In genomic region chr17:70369124-70369523, GRCm38 (mm10) we compare ENCODE assay signal across 23 mouse cellular contexts.
"Had no signal": no experiment of that assay in that cellular context is flagged by ENCODE, and none has a peak within 500 bp of the region (broad histone marks: within the 10 kb centered on the region; RNA-seq: fewer than 3 reads in every experiment).

No protein-coding gene starts in this region.

- H3K27ac ChIP-seq: gastrocnemius, adult 2 months; heart, adult 2 months; hindbrain, embryonic 10.5 days; hindbrain, embryonic 12.5 days; hindbrain, embryonic 14.5 days; intestine, embryonic 15.5 days; layer of hippocampus, adult 2 months; left cerebral cortex, adult 2 months; limb, embryonic 10.5 days; limb, embryonic 12.5 days had no signal

- H3K4me1 ChIP-seq: hindbrain, embryonic 10.5 days; hindbrain, embryonic 12.5 days; intestine, embryonic 15.5 days; limb, embryonic 12.5 days had no signal

- DNase-seq: gastrocnemius, adult 2 months; gastrocnemius, postnatal 10 days; gastrocnemius, postnatal 25 days; heart, adult 2 months; heart, postnatal 10 days; heart, postnatal 4 days; kidney, adult 18-20 months; kidney, adult 8-10 months; kidney, postnatal 10 days; kidney, postnatal 25 days; kidney, postnatal 4 days had no signal

- H3K4me2 ChIP-seq: heart, embryonic 11.5 days; hindbrain, embryonic 12.5 days; hindbrain, embryonic 14.5 days; intestine, embryonic 15.5 days; limb, embryonic 12.5 days had no signal

- H3K4me3 ChIP-seq: gastrocnemius, adult 2 months; heart, adult 2 months; hindbrain, embryonic 10.5 days; hindbrain, embryonic 12.5 days; intestine, embryonic 15.5 days; layer of hippocampus, adult 2 months; left cerebral cortex, adult 2 months; limb, embryonic 10.5 days; limb, embryonic 12.5 days had no signal

- H3K9me3 ChIP-seq: hindbrain, embryonic 10.5 days; hindbrain, embryonic 12.5 days; intestine, embryonic 15.5 days; limb, embryonic 10.5 days; limb, embryonic 12.5 days had no signal

- ATAC-seq: hindbrain, embryonic 16.5 days; inflammation-experienced regulatory T-cells, adult 6 months; intestine, embryonic 15.5 days; intestine, postnatal 0 days had no signal

- H3K9ac ChIP-seq: hindbrain, embryonic 12.5 days; hindbrain, embryonic 14.5 days; intestine, embryonic 15.5 days; limb, embryonic 12.5 days had no signal

- H3K36me3 ChIP-seq: hindbrain, embryonic 10.5 days; hindbrain, embryonic 12.5 days; intestine, embryonic 15.5 days; limb, embryonic 10.5 days; limb, embryonic 12.5 days had no signal

- H3K27me3 ChIP-seq: hindbrain, embryonic 12.5 days; intestine, embryonic 15.5 days; limb, embryonic 12.5 days had no signal
